Mouse (Mus musculus): Measurements from ENCODE around the gene Gtf2a1l. TPM values are rescaled to one million over a fixed set of nuclear protein-coding genes. Genes with fewer than 3 reads are reported as not detected.

Gtf2a1l gene
- polyA plus RNA-seq, 1 experiment from 2014 or later, result 0.47 TPM

DNA sequence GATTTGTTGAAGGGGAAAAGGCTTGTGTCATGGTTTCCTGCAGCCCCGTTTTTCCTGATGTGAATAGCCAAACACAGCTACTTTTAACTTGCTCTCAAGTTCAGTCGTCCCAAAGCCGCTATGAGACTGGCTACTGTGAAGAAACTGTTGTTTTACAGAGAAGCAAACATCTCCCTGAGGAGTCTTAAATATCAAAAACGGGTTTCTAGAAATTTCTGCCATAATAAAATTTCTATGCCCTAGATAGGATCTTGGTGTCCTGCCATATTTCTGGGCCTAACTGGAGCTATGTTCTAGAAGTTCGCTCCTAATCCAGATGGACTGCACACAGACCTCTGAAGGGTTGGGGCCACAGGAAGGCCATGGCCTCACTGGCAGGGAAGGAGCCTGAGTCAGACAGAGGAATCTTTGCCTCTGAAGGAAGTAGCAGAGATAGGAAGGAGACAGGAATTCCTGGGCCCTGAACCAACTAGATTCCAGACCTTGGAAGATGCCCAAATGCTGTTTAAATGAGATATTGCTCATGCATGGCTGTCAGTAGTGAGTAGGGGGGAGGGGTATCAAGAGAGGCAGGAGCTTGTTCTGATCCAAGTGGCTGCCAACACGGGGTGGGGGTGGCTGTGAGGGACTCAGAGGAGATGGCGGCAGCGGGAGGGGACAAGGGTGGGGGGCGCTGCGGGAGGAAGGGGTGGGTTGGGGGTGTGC is 39.6 kb upstream of the Gtf2a1l start:
- Histone ChIP-seq H3K4me2 (ENCODE audit: low read depth, low read length) (peak overlapping the region; percentile 44; the same call in 1 of the 2 replicates), H3K4me3 (ENCODE audit: low read depth, low read length) (no peak overlapping the region), H3K9ac (ENCODE audit: low read depth, low read length) (no peak overlapping the region), H3K4me1 (ENCODE audit: control insufficient read depth, insufficient read depth, low read length) (peaks cover 66% of the 10 kb centered on the region), H3K9me3 (ENCODE audit: control insufficient read depth, low read length) (no peaks in the 10 kb centered on the region), H3K27ac (replicated peaks; ENCODE audit: low read depth, low read length) (peak overlapping the region; percentile 96), H3K36me3 (ENCODE audit: control insufficient read depth, insufficient read depth, low read length) (no peaks in the 10 kb centered on the region), H3K27me3 (replicated peaks; ENCODE audit: control insufficient read depth, insufficient read depth, low read length) (no peaks in the 10 kb centered on the region)
- DNase-seq (ENCODE audit: low spot score) (peak; percentile 91), ATAC-seq (ENCODE audit: low read depth) (peak; percentile 34)
- WGBS, result 29% methylated on average over 10 of the region's 10 CpGs

DNA sequence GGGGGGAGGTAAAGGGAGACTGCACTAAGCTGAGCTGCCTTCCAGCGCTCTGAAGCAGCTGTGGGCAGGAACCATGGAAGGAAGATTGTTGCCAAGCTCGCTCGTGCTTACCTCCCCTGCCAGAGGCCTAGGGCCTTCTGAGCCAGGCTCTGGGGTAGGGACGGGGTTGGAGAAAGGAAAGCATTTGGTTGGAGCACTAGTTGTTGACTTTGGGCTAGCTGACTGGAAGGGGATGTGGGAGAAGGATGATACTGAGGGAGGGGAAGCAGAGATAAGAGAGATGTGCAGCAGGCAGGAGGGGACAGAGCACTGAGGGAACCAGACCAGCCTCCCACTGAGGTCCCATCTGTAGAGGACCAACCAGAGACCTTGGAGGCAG is 39.1 kb upstream of the Gtf2a1l start:
- H3K9me3 ChIP-seq (ENCODE audit: control insufficient read depth, low read length), result no peaks in the 10 kb centered on the region
- peak overlapping the region; percentile 96 for H3K27ac ChIP-seq (replicated peaks; ENCODE audit: low read depth, low read length)
- 14% methylated on average over 4 of the region's 4 CpGs for WGBS
- peak; percentile 89 for DNase-seq (ENCODE audit: low spot score)
- H3K4me1 ChIP-seq (ENCODE audit: control insufficient read depth, insufficient read depth, low read length), result peaks cover 66% of the 10 kb centered on the region
- H3K36me3 ChIP-seq (ENCODE audit: control insufficient read depth, insufficient read depth, low read length), result no peaks in the 10 kb centered on the region
- H3K9ac ChIP-seq (ENCODE audit: low read depth, low read length), result peak overlapping the region; percentile 50
- ATAC-seq (ENCODE audit: low read depth), result peak; percentile 49
- no peaks in the 10 kb centered on the region for H3K27me3 ChIP-seq (replicated peaks; ENCODE audit: control insufficient read depth, insufficient read depth, low read length)
- peak overlapping the region; percentile 44 for H3K4me2 ChIP-seq (ENCODE audit: low read depth, low read length)
- H3K4me3 ChIP-seq (ENCODE audit: low read depth, low read length), result 0 out of 2 replicates have a peak overlapping the region, but pooled peaks have one; percentile 3

DNA sequence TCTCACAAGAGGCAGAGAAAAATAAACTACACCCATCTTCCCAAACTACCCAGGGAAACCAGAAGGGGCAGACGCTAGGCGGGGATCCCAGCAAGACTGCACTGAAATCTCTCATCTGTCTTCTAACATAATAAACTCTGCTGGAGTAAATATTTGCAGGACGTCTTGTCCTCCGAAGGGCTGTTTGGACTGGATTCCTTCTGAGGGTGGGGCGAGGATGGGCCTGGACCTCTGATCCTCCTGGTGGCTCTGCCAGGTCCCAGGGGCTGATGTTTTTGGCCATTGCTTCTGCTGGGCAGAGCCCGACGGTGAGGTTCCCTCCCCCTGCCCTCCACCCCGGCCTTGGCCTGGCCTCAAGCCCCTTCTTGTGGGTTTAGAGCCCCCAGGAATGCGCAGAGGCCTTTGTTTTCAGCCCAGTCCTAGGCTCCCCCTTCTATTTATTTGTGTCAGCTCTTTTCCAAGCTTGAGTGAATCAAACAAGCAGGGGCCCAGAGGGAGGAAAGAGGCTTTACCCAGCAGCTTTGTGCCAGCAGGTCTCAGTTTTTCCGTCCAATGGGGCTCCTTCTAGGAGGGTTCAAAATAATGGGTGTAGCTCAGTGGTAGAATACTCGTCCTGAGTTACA is 38.4 kb upstream of the Gtf2a1l start:
- H3K4me3 ChIP-seq (ENCODE audit: low read depth, low read length), result no peak overlapping the region
- no peaks in the 10 kb centered on the region for H3K27me3 ChIP-seq (replicated peaks; ENCODE audit: control insufficient read depth, insufficient read depth, low read length)
- DNase-seq (ENCODE audit: low spot score) (peak; percentile 90), ATAC-seq (ENCODE audit: low read depth) (peak; percentile 62)
- peak overlapping the region; percentile 44 for H3K4me2 ChIP-seq (ENCODE audit: low read depth, low read length)
- H3K36me3 ChIP-seq (ENCODE audit: control insufficient read depth, insufficient read depth, low read length), result peaks cover 1% of the 10 kb centered on the region
- peak overlapping the region; percentile 96 for H3K27ac ChIP-seq (replicated peaks; ENCODE audit: low read depth, low read length)
- H3K9ac ChIP-seq (ENCODE audit: low read depth, low read length), result peak overlapping the region; percentile 50
- WGBS, result 21% methylated on average over 11 of the region's 11 CpGs
- H3K9me3 ChIP-seq (ENCODE audit: control insufficient read depth, low read length), result no peaks in the 10 kb centered on the region
- peaks cover 66% of the 10 kb centered on the region for H3K4me1 ChIP-seq (ENCODE audit: control insufficient read depth, insufficient read depth, low read length)

DNA sequence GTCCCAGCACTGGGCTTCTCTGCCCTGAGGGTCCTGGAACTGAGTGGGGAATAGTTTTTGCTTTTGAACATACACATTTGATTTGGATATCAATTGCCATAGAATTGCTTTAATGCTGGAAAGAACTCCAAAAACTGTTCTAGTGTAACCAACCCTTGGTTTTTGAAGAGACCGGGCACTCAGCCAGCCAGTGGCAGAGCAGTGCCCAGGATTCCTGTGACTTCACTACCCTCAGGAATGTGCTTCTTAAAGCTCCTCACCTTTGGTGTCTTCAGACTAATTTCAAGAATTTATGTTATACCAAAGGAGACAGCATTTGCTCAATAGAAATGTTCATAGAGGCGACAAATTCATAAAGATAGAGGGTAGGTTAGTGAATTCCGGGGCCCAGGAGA is 37.9 kb upstream of the Gtf2a1l start:
- Histone ChIP-seq H3K4me2 (ENCODE audit: low read depth, low read length) (peak overlapping the region; percentile 44; the same call in 1 of the 2 replicates), H3K9ac (ENCODE audit: low read depth, low read length) (no peak overlapping the region), H3K36me3 (ENCODE audit: control insufficient read depth, insufficient read depth, low read length) (peaks cover 6% of the 10 kb centered on the region), H3K27me3 (replicated peaks; ENCODE audit: control insufficient read depth, insufficient read depth, low read length) (no peaks in the 10 kb centered on the region), H3K4me1 (ENCODE audit: control insufficient read depth, insufficient read depth, low read length) (peaks cover 63% of the 10 kb centered on the region), H3K27ac (replicated peaks; ENCODE audit: low read depth, low read length) (peak overlapping the region; percentile 96), H3K9me3 (ENCODE audit: control insufficient read depth, low read length) (no peaks in the 10 kb centered on the region), H3K4me3 (ENCODE audit: low read depth, low read length) (no peak overlapping the region)
- 40% methylated on average over 3 of the region's 3 CpGs for WGBS
- DNase-seq (ENCODE audit: low spot score), result peak; percentile 82
- ATAC-seq (ENCODE audit: low read depth), result peak; percentile 20

DNA sequence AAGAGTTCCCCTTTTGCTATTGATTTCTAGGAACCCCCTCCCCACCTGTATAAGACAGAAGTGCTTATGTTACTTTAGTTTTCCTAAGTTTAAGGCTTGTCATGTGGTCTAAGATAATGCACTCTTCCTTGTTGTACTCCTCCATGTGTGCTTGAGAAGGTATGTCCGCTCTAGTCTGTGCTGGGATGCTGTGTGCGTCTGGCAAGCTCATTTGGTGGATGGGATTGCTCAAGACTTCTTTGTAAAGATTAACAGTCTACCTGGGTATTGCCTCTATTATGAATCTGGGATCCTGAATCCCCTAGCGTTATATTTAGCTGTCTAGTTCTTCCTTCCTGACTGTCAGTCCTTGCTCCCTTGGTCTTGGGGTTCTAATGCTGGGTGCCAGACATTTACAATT is 35.8 kb upstream of the Gtf2a1l start:
- no peak overlapping the region for H3K9ac ChIP-seq (ENCODE audit: low read depth, low read length)
- H3K4me3 ChIP-seq (ENCODE audit: low read depth, low read length), result no peak overlapping the region
- peaks cover 20% of the 10 kb centered on the region for H3K36me3 ChIP-seq (ENCODE audit: control insufficient read depth, insufficient read depth, low read length)
- H3K9me3 ChIP-seq (ENCODE audit: control insufficient read depth, low read length), result no peaks in the 10 kb centered on the region
- H3K4me1 ChIP-seq (ENCODE audit: control insufficient read depth, insufficient read depth, low read length), result peaks cover 42% of the 10 kb centered on the region
- no peak for DNase-seq (ENCODE audit: low spot score)
- H3K4me2 ChIP-seq (ENCODE audit: low read depth, low read length), result no peak overlapping the region
- no peak for ATAC-seq (ENCODE audit: low read depth)
- no peaks in the 10 kb centered on the region for H3K27me3 ChIP-seq (replicated peaks; ENCODE audit: control insufficient read depth, insufficient read depth, low read length)
- no peak overlapping the region for H3K27ac ChIP-seq (replicated peaks; ENCODE audit: low read depth, low read length)
- 83% methylated on average over 3 of the region's 3 CpGs for WGBS

DNA sequence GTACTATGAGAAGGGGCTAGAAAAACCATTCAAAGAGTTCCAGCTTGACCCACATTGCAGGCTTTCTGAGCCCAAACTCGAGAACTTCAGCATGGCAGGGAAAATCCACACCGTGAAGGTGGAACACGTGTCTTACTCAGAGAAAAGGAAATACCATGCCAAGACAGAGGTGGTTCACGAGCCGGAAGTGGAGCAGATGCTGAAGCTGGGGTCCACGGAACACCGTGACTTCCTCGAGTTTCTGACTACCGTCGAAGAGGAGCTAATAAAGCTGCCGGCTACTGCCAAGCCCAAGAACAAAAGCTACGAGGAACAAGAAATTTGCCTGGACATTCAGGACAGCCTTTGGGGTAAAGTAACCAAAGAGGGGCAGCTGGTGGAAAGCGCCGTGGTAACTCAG is 32.4 kb upstream of the Gtf2a1l start:
- H3K9ac ChIP-seq (ENCODE audit: low read depth, low read length), result no peak overlapping the region
- peaks cover 11% of the 10 kb centered on the region; the same call in 1 of the 2 replicates for H3K4me1 ChIP-seq (ENCODE audit: control insufficient read depth, insufficient read depth, low read length)
- DNase-seq (ENCODE audit: low spot score) (no peak), ATAC-seq (ENCODE audit: low read depth) (no peak)
- 64% methylated on average over 14 of the region's 14 CpGs for WGBS
- peaks cover 31% of the 10 kb centered on the region for H3K36me3 ChIP-seq (ENCODE audit: control insufficient read depth, insufficient read depth, low read length)
- no peak overlapping the region for H3K27ac ChIP-seq (replicated peaks; ENCODE audit: low read depth, low read length)
- H3K4me2 ChIP-seq (ENCODE audit: low read depth, low read length), result no peak overlapping the region
- H3K9me3 ChIP-seq (ENCODE audit: control insufficient read depth, low read length), result no peaks in the 10 kb centered on the region
- no peaks in the 10 kb centered on the region for H3K27me3 ChIP-seq (replicated peaks; ENCODE audit: control insufficient read depth, insufficient read depth, low read length)
- no peak overlapping the region for H3K4me3 ChIP-seq (ENCODE audit: low read depth, low read length)

DNA sequence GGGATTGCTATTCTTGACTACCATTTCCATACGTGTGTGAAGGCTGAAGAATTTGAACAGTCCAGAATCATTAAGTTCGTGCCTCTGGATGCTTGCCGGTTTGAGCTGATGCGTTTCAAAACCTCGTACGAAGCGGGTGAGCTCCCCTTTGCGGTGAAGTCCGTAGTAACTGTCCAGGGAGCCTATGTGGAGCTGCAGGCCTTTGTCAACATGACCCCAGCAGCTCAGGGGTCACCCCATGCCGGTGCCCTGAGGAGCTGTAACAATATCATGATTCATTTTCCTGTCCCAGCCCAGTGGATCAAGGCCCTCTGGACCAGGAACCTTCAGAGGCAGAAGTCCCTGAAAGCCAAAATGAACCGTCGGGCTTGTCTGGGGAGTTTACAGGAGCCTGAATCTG is 31.9 kb upstream of the Gtf2a1l start:
- 0 out of 2 replicates have a peak, but pooled peaks have one; percentile 23 for ATAC-seq (ENCODE audit: low read depth)
- H3K9ac ChIP-seq (ENCODE audit: low read depth, low read length), result no peak overlapping the region
- H3K4me1 ChIP-seq (ENCODE audit: control insufficient read depth, insufficient read depth, low read length), result peaks cover 6% of the 10 kb centered on the region; the same call in 1 of the 2 replicates
- no peak overlapping the region for H3K4me2 ChIP-seq (ENCODE audit: low read depth, low read length)
- DNase-seq (ENCODE audit: low spot score), result peak; percentile 53
- no peak overlapping the region for H3K4me3 ChIP-seq (ENCODE audit: low read depth, low read length)
- H3K27ac ChIP-seq (replicated peaks; ENCODE audit: low read depth, low read length), result no peak overlapping the region
- H3K36me3 ChIP-seq (ENCODE audit: control insufficient read depth, insufficient read depth, low read length), result peaks cover 31% of the 10 kb centered on the region
- no peaks in the 10 kb centered on the region for H3K27me3 ChIP-seq (replicated peaks; ENCODE audit: control insufficient read depth, insufficient read depth, low read length)
- WGBS, result 30% methylated on average over 12 of the region's 12 CpGs
- no peaks in the 10 kb centered on the region for H3K9me3 ChIP-seq (ENCODE audit: control insufficient read depth, low read length)

DNA sequence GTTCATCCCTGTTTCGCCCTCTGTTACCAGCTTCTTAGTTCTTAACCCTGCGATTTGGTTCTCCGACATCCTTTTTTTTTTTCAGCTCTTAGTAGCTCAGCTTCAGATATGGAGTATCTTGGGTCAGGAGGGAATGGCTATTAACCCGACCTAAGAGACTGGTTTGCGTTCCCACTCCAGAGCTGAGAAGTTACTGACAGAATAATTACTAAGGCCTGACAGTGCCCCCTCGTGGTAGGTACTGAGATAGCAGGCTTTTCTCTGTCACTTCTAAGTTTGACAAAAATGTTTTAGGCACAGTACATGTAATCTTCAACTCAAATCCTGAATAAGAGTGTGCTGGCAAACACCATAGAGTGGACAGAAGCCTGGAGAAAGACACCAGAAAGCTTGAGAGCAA is 27.4 kb upstream of the Gtf2a1l start:
- ATAC-seq (ENCODE audit: low read depth), result 0 out of 2 replicates have a peak, but pooled peaks have one; percentile 33
- Histone ChIP-seq H3K9me3 (ENCODE audit: control insufficient read depth, low read length) (no peaks in the 10 kb centered on the region), H3K36me3 (ENCODE audit: control insufficient read depth, insufficient read depth, low read length) (peaks cover 31% of the 10 kb centered on the region), H3K4me1 (ENCODE audit: control insufficient read depth, insufficient read depth, low read length) (no peaks in the 10 kb centered on the region), H3K27me3 (replicated peaks; ENCODE audit: control insufficient read depth, insufficient read depth, low read length) (no peaks in the 10 kb centered on the region), H3K4me2 (ENCODE audit: low read depth, low read length) (no peak overlapping the region), H3K9ac (ENCODE audit: low read depth, low read length) (no peak overlapping the region), H3K4me3 (ENCODE audit: low read depth, low read length) (no peak overlapping the region), H3K27ac (replicated peaks; ENCODE audit: low read depth, low read length) (no peak overlapping the region)
- peak; percentile 86 for DNase-seq (ENCODE audit: low spot score)
- WGBS, result 25% methylated on average over 6 of the region's 6 CpGs

Data from embryonic facial prominence, embryonic 14.5 days (tissue).